Comparison of ENCODE assay signal across 9 mouse cellular contexts in the genomic region with DNA sequence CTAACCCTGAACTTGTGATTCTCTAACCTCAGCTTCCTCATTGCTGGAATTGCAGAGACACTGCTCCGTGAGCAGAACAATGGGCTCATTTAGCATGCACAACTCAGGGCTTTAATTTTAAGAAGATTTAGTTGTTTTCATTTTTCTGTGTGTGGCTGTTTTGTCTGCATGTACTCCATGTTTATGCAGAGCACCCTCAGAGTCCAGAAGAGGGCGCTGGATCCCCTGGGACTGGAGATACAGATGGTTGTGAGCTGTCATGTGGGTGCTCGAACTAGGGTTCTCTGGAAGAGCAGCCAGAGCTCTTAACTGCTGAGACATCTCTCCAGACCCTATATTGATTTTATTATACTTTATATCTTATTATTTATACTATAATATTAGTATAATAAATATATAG. TPM values are rescaled to one million over a fixed set of nuclear protein-coding genes. Genes with fewer than 3 reads are reported as not detected.
DNase-seq lines count a peak whose midpoint lies in the region; ATAC-seq and TF ChIP-seq lines count a peak whose summit lies in the region.
"Had no signal": no experiment of that assay in that cellular context is flagged by ENCODE, and none has a peak within 500 bp of the region (broad histone marks: within the 10 kb centered on the region; RNA-seq: fewer than 3 reads in every experiment).

No protein-coding gene starts in this region.

- no peak overlapping the region for H3K9ac ChIP-seq in hindbrain, embryonic 13.5 days
- no peak overlapping the region for H3K9ac ChIP-seq in neural tube, embryonic 15.5 days (replicated peaks)
- H3K9ac ChIP-seq: intestine, embryonic 15.5 days; liver, embryonic 15.5 days had no signal

- H3K4me1 ChIP-seq in hindbrain, embryonic 13.5 days (replicated peaks), result peaks cover 15% of the 10 kb centered on the region
- peaks cover 15% of the 10 kb centered on the region for H3K4me1 ChIP-seq in neural tube, embryonic 15.5 days
- H3K4me1 ChIP-seq: liver, embryonic 15.5 days had no signal

- H3K27ac ChIP-seq in layer of hippocampus, adult 2 months, result peak overlapping the region; percentile 76
- H3K27ac ChIP-seq in hindbrain, embryonic 13.5 days, result peak overlapping the region; percentile 92
- peak overlapping the region; percentile 58; the same call in 1 of the 2 replicates for H3K27ac ChIP-seq in neural tube, embryonic 15.5 days (replicated peaks)
- H3K27ac ChIP-seq: intestine, embryonic 15.5 days; liver, embryonic 15.5 days had no signal

- no peak overlapping the region for H3K4me2 ChIP-seq in hindbrain, embryonic 13.5 days
- H3K4me2 ChIP-seq in neural tube, embryonic 15.5 days, result no peak overlapping the region
- H3K4me2 ChIP-seq: intestine, embryonic 15.5 days; liver, embryonic 15.5 days had no signal

- H3K27me3 ChIP-seq in hindbrain, embryonic 13.5 days, result no peaks in the 10 kb centered on the region
- no peaks in the 10 kb centered on the region for H3K27me3 ChIP-seq in neural tube, embryonic 15.5 days (replicated peaks)
- H3K27me3 ChIP-seq: intestine, embryonic 15.5 days; liver, embryonic 15.5 days had no signal

- no peaks in the 10 kb centered on the region for H3K9me3 ChIP-seq in hindbrain, embryonic 13.5 days
- H3K9me3 ChIP-seq in neural tube, embryonic 15.5 days (replicated peaks), result no peaks in the 10 kb centered on the region
- H3K9me3 ChIP-seq: intestine, embryonic 15.5 days; liver, embryonic 15.5 days had no signal

- peak; percentile 59 for TF ChIP-seq CTCF in layer of hippocampus, adult 2 months (conservative IDR thresholded peaks at IDR 0.05)

- H3K4me3 ChIP-seq in layer of hippocampus, adult 2 months, result no peak overlapping the region
- H3K4me3 ChIP-seq in hindbrain, embryonic 13.5 days, result no peak overlapping the region
- no peak overlapping the region for H3K4me3 ChIP-seq in neural tube, embryonic 15.5 days (replicated peaks)
- H3K4me3 ChIP-seq: intestine, embryonic 15.5 days; liver, embryonic 15.5 days had no signal

- 47% methylated on average over 3 of the region's 3 CpGs for WGBS in hindbrain, embryonic 13.5 days
- 45% methylated on average over 3 of the region's 3 CpGs for WGBS in neural tube, embryonic 15.5 days

- DNase-seq in layer of hippocampus, adult 2 months (ENCODE audit: low spot score in 2 of 2), result no peak
- no peak for DNase-seq in layer of hippocampus, postnatal 14 days (ENCODE audit: low spot score in 2 of 2)
- DNase-seq in ZHBTc4 (ENCODE audit: low read depth, low spot score), result peak; percentile 66
- DNase-seq in yolk sac, embryonic 10.5 days (ENCODE audit: low spot score), result no peak

- ATAC-seq in hindbrain, embryonic 13.5 days (ENCODE audit: low FRiP score), result no peak
- no peak for ATAC-seq in neural tube, embryonic 15.5 days (ENCODE audit: low FRiP score)
- ATAC-seq in granulocyte monocyte progenitor cell, adult 5-6 weeks (replicated peaks; ENCODE audit: poor library complexity, severe bottlenecking), result no peak

- no peaks in the 10 kb centered on the region for H3K36me3 ChIP-seq in hindbrain, embryonic 13.5 days
- H3K36me3 ChIP-seq in neural tube, embryonic 15.5 days, result no peaks in the 10 kb centered on the region
- H3K36me3 ChIP-seq: intestine, embryonic 15.5 days; liver, embryonic 15.5 days had no signal

RNA-seq across cellular contexts. Expression of gene Cyp11a1, which starts 3.4 kb away (rescaled TPM):
- 1 to 10 TPM in 1 of 2 experiments, under 1 TPM in 1; 0.79 to 1.7 TPM for total RNA-seq in layer of hippocampus, adult 2 months (2021)
- 1 to 10 TPM; 1.1 to 2.4 TPM for total RNA-seq in layer of hippocampus, postnatal 14 days (2021)
- polyA plus RNA-seq in hindbrain, embryonic 13.5 days (2015; fragmentation: Nextera tagmentation; extraction: Ambion mirVana), result 0.31 and 0.57 TPM in 2 replicates
- 1.9 and 4.9 TPM in 2 replicates for polyA plus RNA-seq in neural tube, embryonic 15.5 days (2015; fragmentation: Nextera tagmentation; extraction: Ambion mirVana)
- 0.58 and 7.0 TPM in 2 replicates for total RNA-seq in granulocyte monocyte progenitor cell, adult 5-6 weeks (2014; fragmentation: Nextera tagmentation)
- 0.52 and 1.2 TPM in 2 replicates for total RNA-seq in granulocyte monocyte progenitor cell, adult 5-6 weeks (2017)

RNA-seq across cellular contexts. Expression of gene Stra6, which starts 54.0 kb away (rescaled TPM):
- 10 to 100 TPM; 17.1 to 17.7 TPM for total RNA-seq in layer of hippocampus, adult 2 months (2021)
- total RNA-seq in layer of hippocampus, postnatal 14 days (2021), result 10 to 100 TPM in 1 of 2 experiments, 1 to 10 TPM in 1; 6.3 to 10.8 TPM
- polyA plus RNA-seq in hindbrain, embryonic 13.5 days (2015; fragmentation: Nextera tagmentation; extraction: Ambion mirVana), result 19.1 and 20.1 TPM in 2 replicates
- polyA plus RNA-seq in neural tube, embryonic 15.5 days (2015; fragmentation: Nextera tagmentation; extraction: Ambion mirVana), result 20.6 and 21.5 TPM in 2 replicates
- not detected in 2 replicates for total RNA-seq in granulocyte monocyte progenitor cell, adult 5-6 weeks (2014; fragmentation: Nextera tagmentation)
- total RNA-seq in granulocyte monocyte progenitor cell, adult 5-6 weeks (2017), result not detected in 2 replicates

Comparison
In these comparisons a context has a peak if more than half of its experiments do, and no peak if none do; other contexts are left out.
1. RNA of gene Stra6, which starts 54.0 kb away (total RNA-seq): 17.1 to 17.7 TPM in layer of hippocampus, adult 2 months and 6.3 to 10.8 TPM in layer of hippocampus, postnatal 14 days; not detected in granulocyte monocyte progenitor cell, adult 5-6 weeks; every median in the first group is over 4 times any median in the second.
2. Peak in every context shown above with its lines, with median percentiles within 50 percentile points of each other: H3K27ac ChIP-seq.